Mouse (Mus musculus): Measurements from ENCODE around the gene Mogat2. TPM values are rescaled to one million over a fixed set of nuclear protein-coding genes. Genes with fewer than 3 reads are reported as not detected.

Gene Mogat2
- polyA plus RNA-seq, 1 experiment from 2014 or later: 0.92 TPM

GRCm38 (mm10) chr7:99191411-99191810, 47.0 kb downstream of the Mogat2 start:
- ATAC-seq (ENCODE audit: low read depth): no peak
- Histone ChIP-seq H3K9ac (replicated peaks; ENCODE audit: low read depth, low read length) (no peak overlapping the region), H3K36me3 (ENCODE audit: control insufficient read depth, insufficient read depth, low read length) (no peaks in the 10 kb centered on the region), H3K9me3 (ENCODE audit: control insufficient read depth, low read length) (no peaks in the 10 kb centered on the region), H3K27ac (ENCODE audit: low read depth, low read length) (no peak overlapping the region), H3K4me3 (ENCODE audit: low read depth, low read length) (no peak overlapping the region), H3K4me1 (ENCODE audit: control insufficient read depth, insufficient read depth, low read length) (no peaks in the 10 kb centered on the region), H3K27me3 (ENCODE audit: control insufficient read depth, insufficient read depth, low read length) (no peaks in the 10 kb centered on the region), H3K4me2 (ENCODE audit: low read depth, low read length) (no peak overlapping the region)

- no peak for ATAC-seq (ENCODE audit: low read depth)
- no peak overlapping the region for H3K4me3 ChIP-seq (ENCODE audit: low read depth, low read length)
- 86% methylated on average over 5 of the region's 5 CpGs for WGBS
- no peak overlapping the region for H3K9ac ChIP-seq (replicated peaks; ENCODE audit: low read depth, low read length)
- no peaks in the 10 kb centered on the region for H3K9me3 ChIP-seq (ENCODE audit: control insufficient read depth, low read length)
- H3K36me3 ChIP-seq (ENCODE audit: control insufficient read depth, insufficient read depth, low read length): no peaks in the 10 kb centered on the region
- H3K27ac ChIP-seq (ENCODE audit: low read depth, low read length): no peak overlapping the region
- no peaks in the 10 kb centered on the region for H3K27me3 ChIP-seq (ENCODE audit: control insufficient read depth, insufficient read depth, low read length)
- no peaks in the 10 kb centered on the region for H3K4me1 ChIP-seq (ENCODE audit: control insufficient read depth, insufficient read depth, low read length)
- H3K4me2 ChIP-seq (ENCODE audit: low read depth, low read length): no peak overlapping the region
Measured at GRCm38 (mm10) chr7:99189885-99190284, 48.5 kb downstream of the Mogat2 start.

- ATAC-seq (ENCODE audit: low read depth): no peak
- no peak overlapping the region for H3K9ac ChIP-seq (replicated peaks; ENCODE audit: low read depth, low read length)
- H3K4me3 ChIP-seq (ENCODE audit: low read depth, low read length): no peak overlapping the region
- H3K27ac ChIP-seq (ENCODE audit: low read depth, low read length): no peak overlapping the region
- H3K9me3 ChIP-seq (ENCODE audit: control insufficient read depth, low read length): no peaks in the 10 kb centered on the region
- 91% methylated on average over 6 of the region's 6 CpGs for WGBS
- peaks cover 2% of the 10 kb centered on the region; the same call in 1 of the 2 replicates for H3K27me3 ChIP-seq (ENCODE audit: control insufficient read depth, insufficient read depth, low read length)
- H3K4me1 ChIP-seq (ENCODE audit: control insufficient read depth, insufficient read depth, low read length): no peaks in the 10 kb centered on the region
- no peaks in the 10 kb centered on the region for H3K36me3 ChIP-seq (ENCODE audit: control insufficient read depth, insufficient read depth, low read length)
- H3K4me2 ChIP-seq (ENCODE audit: low read depth, low read length): no peak overlapping the region
Measured at GRCm38 (mm10) chr7:99188630-99189029, 49.8 kb downstream of the Mogat2 start.

GRCm38 (mm10) chr7:99187451-99187850, 51.0 kb downstream of the Mogat2 start:
- Histone ChIP-seq H3K4me3 (ENCODE audit: low read depth, low read length) (no peak overlapping the region), H3K4me2 (ENCODE audit: low read depth, low read length) (no peak overlapping the region), H3K4me1 (ENCODE audit: control insufficient read depth, insufficient read depth, low read length) (no peaks in the 10 kb centered on the region), H3K9ac (replicated peaks; ENCODE audit: low read depth, low read length) (no peak overlapping the region), H3K36me3 (ENCODE audit: control insufficient read depth, insufficient read depth, low read length) (no peaks in the 10 kb centered on the region), H3K9me3 (ENCODE audit: control insufficient read depth, low read length) (no peaks in the 10 kb centered on the region), H3K27me3 (ENCODE audit: control insufficient read depth, insufficient read depth, low read length) (peaks cover 2% of the 10 kb centered on the region), H3K27ac (ENCODE audit: low read depth, low read length) (no peak overlapping the region)
- ATAC-seq (ENCODE audit: low read depth): no peak
- WGBS: 86% methylated on average over 5 of the region's 5 CpGs

GRCm38 (mm10) chr7:99185405-99185804, 53.0 kb downstream of the Mogat2 start:
- Histone ChIP-seq H3K4me1 (ENCODE audit: control insufficient read depth, insufficient read depth, low read length) (0 out of 2 replicates have a peak, but pooled peaks cover 3% of the 10 kb centered on the region), H3K27ac (ENCODE audit: low read depth, low read length) (no peak overlapping the region), H3K36me3 (ENCODE audit: control insufficient read depth, insufficient read depth, low read length) (no peaks in the 10 kb centered on the region), H3K4me3 (ENCODE audit: low read depth, low read length) (no peak overlapping the region), H3K27me3 (ENCODE audit: control insufficient read depth, insufficient read depth, low read length) (peaks cover 4% of the 10 kb centered on the region), H3K4me2 (ENCODE audit: low read depth, low read length) (no peak overlapping the region), H3K9me3 (ENCODE audit: control insufficient read depth, low read length) (no peaks in the 10 kb centered on the region), H3K9ac (replicated peaks; ENCODE audit: low read depth, low read length) (no peak overlapping the region)
- 87% methylated on average over 3 of the region's 3 CpGs for WGBS
- ATAC-seq (ENCODE audit: low read depth): no peak

GRCm38 (mm10) chr7:99183751-99184150, 54.7 kb downstream of the Mogat2 start:
- H3K4me2 ChIP-seq (ENCODE audit: low read depth, low read length): no peak overlapping the region
- WGBS: 66% methylated on average over 6 of the region's 6 CpGs
- peaks cover 4% of the 10 kb centered on the region for H3K27me3 ChIP-seq (ENCODE audit: control insufficient read depth, insufficient read depth, low read length)
- H3K4me1 ChIP-seq (ENCODE audit: control insufficient read depth, insufficient read depth, low read length): 0 out of 2 replicates have a peak, but pooled peaks cover 3% of the 10 kb centered on the region
- H3K9ac ChIP-seq (replicated peaks; ENCODE audit: low read depth, low read length): no peak overlapping the region
- no peaks in the 10 kb centered on the region for H3K9me3 ChIP-seq (ENCODE audit: control insufficient read depth, low read length)
- H3K4me3 ChIP-seq (ENCODE audit: low read depth, low read length): no peak overlapping the region
- ATAC-seq (ENCODE audit: low read depth): no peak
- H3K36me3 ChIP-seq (ENCODE audit: control insufficient read depth, insufficient read depth, low read length): no peaks in the 10 kb centered on the region
- no peak overlapping the region for H3K27ac ChIP-seq (ENCODE audit: low read depth, low read length)

- H3K9me3 ChIP-seq (ENCODE audit: control insufficient read depth, low read length): no peaks in the 10 kb centered on the region
- peaks cover 4% of the 10 kb centered on the region for H3K27me3 ChIP-seq (ENCODE audit: control insufficient read depth, insufficient read depth, low read length)
- H3K4me1 ChIP-seq (ENCODE audit: control insufficient read depth, insufficient read depth, low read length): 0 out of 2 replicates have a peak, but pooled peaks cover 3% of the 10 kb centered on the region
- peak within 1 kb of the TSS; percentile 78 for H3K4me3 ChIP-seq (ENCODE audit: low read depth, low read length)
- peak; percentile 94 for ATAC-seq (ENCODE audit: low read depth)
- H3K4me2 ChIP-seq (ENCODE audit: low read depth, low read length): peak within 1 kb of the TSS; percentile 97
- H3K27ac ChIP-seq (ENCODE audit: low read depth, low read length): peak within 1 kb of the TSS; percentile 74
- no peaks in the 10 kb centered on the region for H3K36me3 ChIP-seq (ENCODE audit: control insufficient read depth, insufficient read depth, low read length)
- H3K9ac ChIP-seq (replicated peaks; ENCODE audit: low read depth, low read length): peak within 1 kb of the TSS; percentile 94
- under 1% methylated on average over 62 of the region's 63 CpGs for WGBS
Measured at GRCm38 (mm10) chr7:99182432-99183172, 55.8 kb downstream of the Mogat2 start, which contains the start of gene Dgat2. Gene Dgat2, minus strand, starts transcription at chr7:99182719.

GRCm38 (mm10) chr7:99181619-99182431, 56.6 kb downstream of the Mogat2 start:
- Histone ChIP-seq H3K27ac (ENCODE audit: low read depth, low read length) (no peak overlapping the region), H3K36me3 (ENCODE audit: control insufficient read depth, insufficient read depth, low read length) (no peaks in the 10 kb centered on the region), H3K9me3 (ENCODE audit: control insufficient read depth, low read length) (no peaks in the 10 kb centered on the region), H3K9ac (replicated peaks; ENCODE audit: low read depth, low read length) (peak overlapping the region; percentile 94), H3K4me3 (ENCODE audit: low read depth, low read length) (peak overlapping the region; percentile 78), H3K4me1 (ENCODE audit: control insufficient read depth, insufficient read depth, low read length) (0 out of 2 replicates have a peak, but pooled peaks cover 3% of the 10 kb centered on the region), H3K4me2 (ENCODE audit: low read depth, low read length) (peak overlapping the region; percentile 97), H3K27me3 (ENCODE audit: control insufficient read depth, insufficient read depth, low read length) (peaks cover 4% of the 10 kb centered on the region)
- no peak; the same call in 1 of the 2 replicates for ATAC-seq (ENCODE audit: low read depth)
- WGBS: 19% methylated on average over 14 of the region's 14 CpGs

- peaks cover 4% of the 10 kb centered on the region for H3K27me3 ChIP-seq (ENCODE audit: control insufficient read depth, insufficient read depth, low read length)
- no peak overlapping the region for H3K4me3 ChIP-seq (ENCODE audit: low read depth, low read length)
- no peak overlapping the region for H3K9ac ChIP-seq (replicated peaks; ENCODE audit: low read depth, low read length)
- WGBS: 93% methylated on average over 1 of the region's 1 CpGs
- H3K36me3 ChIP-seq (ENCODE audit: control insufficient read depth, insufficient read depth, low read length): no peaks in the 10 kb centered on the region
- no peak overlapping the region for H3K27ac ChIP-seq (ENCODE audit: low read depth, low read length)
- ATAC-seq (ENCODE audit: low read depth): no peak
- H3K4me2 ChIP-seq (ENCODE audit: low read depth, low read length): no peak overlapping the region
- H3K4me1 ChIP-seq (ENCODE audit: control insufficient read depth, insufficient read depth, low read length): 0 out of 2 replicates have a peak, but pooled peaks cover 3% of the 10 kb centered on the region
- H3K9me3 ChIP-seq (ENCODE audit: control insufficient read depth, low read length): no peaks in the 10 kb centered on the region
Measured at GRCm38 (mm10) chr7:99180162-99180561, 58.3 kb downstream of the Mogat2 start.

All from neural tube, embryonic 14.5 days (tissue).